Comparison of ENCODE assay signal across 8 mouse cellular contexts in genomic region chr14:48358487-48359159, GRCm38 (mm10).
DNase-seq lines count a peak whose midpoint lies in the region; ATAC-seq lines count a peak whose summit lies in the region.

No protein-coding gene starts in this region.

- no peak overlapping the region for H3K4me2 ChIP-seq in neural tube, embryonic 11.5 days (ENCODE audit: low read depth)
- H3K4me2 ChIP-seq in embryonic facial prominence, embryonic 11.5 days (ENCODE audit: low read depth, low read length), result no peak overlapping the region
- no peak overlapping the region for H3K4me2 ChIP-seq in midbrain, embryonic 13.5 days (replicated peaks)

- no peak overlapping the region for H3K27ac ChIP-seq in neural tube, embryonic 11.5 days (ENCODE audit: low read depth, low read length)
- H3K27ac ChIP-seq in embryonic facial prominence, embryonic 11.5 days (replicated peaks; ENCODE audit: low read depth, low read length), result no peak overlapping the region
- H3K27ac ChIP-seq in midbrain, embryonic 13.5 days, result no peak overlapping the region

- WGBS in neural tube, embryonic 11.5 days, result 42% methylated on average over 12 of the region's 12 CpGs
- WGBS in embryonic facial prominence, embryonic 11.5 days, result 43% methylated on average over 12 of the region's 12 CpGs
- 45% methylated on average over 12 of the region's 12 CpGs for WGBS in midbrain, embryonic 13.5 days

- no peaks in the 10 kb centered on the region for H3K36me3 ChIP-seq in neural tube, embryonic 11.5 days (ENCODE audit: control insufficient read depth, insufficient read depth, low read length)
- H3K36me3 ChIP-seq in embryonic facial prominence, embryonic 11.5 days (replicated peaks; ENCODE audit: control insufficient read depth, insufficient read depth, low read depth, low read length), result no peaks in the 10 kb centered on the region
- no peaks in the 10 kb centered on the region for H3K36me3 ChIP-seq in midbrain, embryonic 13.5 days

- H3K4me1 ChIP-seq in neural tube, embryonic 11.5 days (ENCODE audit: control insufficient read depth, insufficient read depth, low read length), result no peaks in the 10 kb centered on the region
- H3K4me1 ChIP-seq in embryonic facial prominence, embryonic 11.5 days (ENCODE audit: control insufficient read depth, insufficient read depth, low read length), result no peaks in the 10 kb centered on the region
- H3K4me1 ChIP-seq in midbrain, embryonic 13.5 days (replicated peaks), result no peaks in the 10 kb centered on the region

- no peaks in the 10 kb centered on the region for H3K27me3 ChIP-seq in neural tube, embryonic 11.5 days (ENCODE audit: control insufficient read depth, insufficient read depth, low read length)
- H3K27me3 ChIP-seq in embryonic facial prominence, embryonic 11.5 days (ENCODE audit: control insufficient read depth, insufficient read depth, low read length), result no peaks in the 10 kb centered on the region
- H3K27me3 ChIP-seq in midbrain, embryonic 13.5 days, result 0 out of 2 replicates have a peak, but pooled peaks cover 5% of the 10 kb centered on the region

- no peak overlapping the region for H3K4me3 ChIP-seq in neural tube, embryonic 11.5 days (ENCODE audit: low read depth, low read length)
- H3K4me3 ChIP-seq in embryonic facial prominence, embryonic 11.5 days (ENCODE audit: low read depth, low read length), result no peak overlapping the region
- H3K4me3 ChIP-seq in midbrain, embryonic 13.5 days (replicated peaks), result no peak overlapping the region

- H3K9ac ChIP-seq in neural tube, embryonic 11.5 days (ENCODE audit: low read length), result no peak overlapping the region
- no peak overlapping the region for H3K9ac ChIP-seq in embryonic facial prominence, embryonic 11.5 days (replicated peaks; ENCODE audit: low read length)
- no peak overlapping the region for H3K9ac ChIP-seq in midbrain, embryonic 13.5 days (replicated peaks)

- ATAC-seq in neural tube, embryonic 11.5 days (ENCODE audit: insufficient read depth, low FRiP score, low TSS enrichment), result no peak
- ATAC-seq in embryonic facial prominence, embryonic 11.5 days (replicated peaks; ENCODE audit: insufficient number of reproducible peaks, low FRiP score, low TSS enrichment, low read depth), result no peak
- ATAC-seq in midbrain, embryonic 13.5 days, result peak; percentile 77; the same call in 1 of the 2 replicates

- DNase-seq in neural tube, embryonic 11.5 days (ENCODE audit: low spot score), result peak; percentile 31
- DNase-seq in neural tube, embryonic 10.5 days (ENCODE audit: extremely low spot score, low spot score), result no peak
- DNase-seq in brain, adult 2 months (ENCODE audit: low read depth, low spot score), result peak; percentile 81
- DNase-seq in embryonic facial prominence, embryonic 11.5 days (ENCODE audit: low spot score), result peak; percentile 77
- peak; percentile 42 to 58 for DNase-seq in kidney, postnatal 4 days
- no peak for DNase-seq in spleen, postnatal 10 days (ENCODE audit: low spot score in 2 of 2)
- no peak for DNase-seq in spleen, postnatal 14 days (ENCODE audit: low spot score in 2 of 2)

- no peaks in the 10 kb centered on the region for H3K9me3 ChIP-seq in neural tube, embryonic 11.5 days (ENCODE audit: control insufficient read depth, low read length)
- no peaks in the 10 kb centered on the region for H3K9me3 ChIP-seq in embryonic facial prominence, embryonic 11.5 days (replicated peaks; ENCODE audit: control insufficient read depth, low read length)
- no peaks in the 10 kb centered on the region for H3K9me3 ChIP-seq in midbrain, embryonic 13.5 days

Comparison
In these comparisons a context has a peak if more than half of its experiments do, and no peak if none do; other contexts are left out.
1. DNase-seq: peak in neural tube, embryonic 11.5 days (single experiment), brain, adult 2 months (single experiment), embryonic facial prominence, embryonic 11.5 days (single experiment) and kidney, postnatal 4 days (2 of 2); none in neural tube, embryonic 10.5 days (single experiment), spleen, postnatal 10 days (0 of 2) and spleen, postnatal 14 days (0 of 2).